Mouse (Mus musculus) embryonic facial prominence, embryonic 10.5 days (tissue): Measurements from ENCODE around the gene Rnf216. TPM values are rescaled to one million over a fixed set of nuclear protein-coding genes. Genes with fewer than 3 reads are reported as not detected.

Experiments used
- DNase-seq: peaks from one replicate; pipeline ENCODE4 v3.0.0-alpha.2; 2017; ENCODE audit warnings: low spot score
- H3K27ac ChIP-seq: fragments of 300-500 bp; sonication (generic); replicated peaks from 2 replicates; pipeline ENCODE4 v1.5.1; 2016; ENCODE audit warnings: mild to moderate bottlenecking
- H3K27me3 ChIP-seq: fragments of 300-500 bp; sonication (generic); replicated peaks from 2 replicates; pipeline ENCODE4 v1.6.1; 2016; ENCODE audit warnings: low read depth, mild to moderate bottlenecking; ENCODE audit not compliant: poor library complexity, severe bottlenecking
- H3K36me3 ChIP-seq: fragments of 300-500 bp; sonication (generic); replicated peaks from 2 replicates; pipeline ENCODE4 v1.6.1; 2016; ENCODE audit warnings: mild to moderate bottlenecking, moderate library complexity
- H3K4me1 ChIP-seq: fragments of 300-500 bp; sonication (generic); 2 replicates; pipeline ENCODE4 v1.6.1; 2016
- H3K4me3 ChIP-seq: fragments of 300-500 bp; sonication (generic); 2 replicates; pipeline ENCODE4 v1.5.1; 2016; ENCODE audit warnings: mild to moderate bottlenecking, moderate library complexity
- H3K9me3 ChIP-seq: fragments of 300-500 bp; sonication (generic); 2 replicates; pipeline ENCODE4 v1.6.1; 2016; ENCODE audit warnings: mild to moderate bottlenecking
- WGBS: fragments of 180-500 bp; shearing (Covaris S2); methylation state at CpG from one replicate; pipeline ENCODE4 v1.1.7; 2016; 5-methylcytosine and 5-hydroxymethylcytosine counted together
- polyA plus RNA-seq: library from polyadenylated mRNA; unstranded; fragments of >200 nt; fragmentation: Nextera tagmentation; extraction: Ambion mirVana; gene quantifications from 2 replicates; pipeline ENCODE4 v1.2.1, GENCODE M21; 2016

The Rnf216 gene
- polyA plus RNA-seq, 1 experiment from 2014 or later = 50.5 TPM

DNA sequence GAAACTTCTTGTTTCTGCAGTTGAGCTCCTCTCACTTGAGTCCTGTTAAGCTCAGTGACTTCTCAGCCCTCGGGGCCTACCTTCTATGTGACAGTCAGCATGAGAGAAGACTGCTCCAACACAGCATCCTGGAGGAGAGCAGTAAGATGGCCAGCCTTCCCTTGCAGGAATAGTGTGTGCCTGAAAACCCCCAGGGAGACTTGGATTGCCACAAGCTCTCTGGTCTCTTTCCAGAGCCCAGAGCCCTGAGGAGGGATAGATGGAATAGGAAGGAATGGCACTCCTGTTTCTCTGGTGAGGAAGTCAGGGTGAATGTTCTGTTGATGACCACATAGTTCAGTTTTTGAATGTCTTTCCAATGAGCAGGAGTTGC lies 63.8 kb downstream of the Rnf216 start:
- Histone ChIP-seq H3K36me3 (peaks cover 78% of the 10 kb centered on the region), H3K27ac (no peak overlapping the region), H3K9me3 (no peaks in the 10 kb centered on the region), H3K4me3 (no peak overlapping the region), H3K4me1 (0 out of 2 replicates have a peak, but pooled peaks cover 2% of the 10 kb centered on the region), H3K27me3 (no peaks in the 10 kb centered on the region)
- WGBS = 81% methylated on average over 1 of the region's 1 CpGs
- no peak for DNase-seq

DNA sequence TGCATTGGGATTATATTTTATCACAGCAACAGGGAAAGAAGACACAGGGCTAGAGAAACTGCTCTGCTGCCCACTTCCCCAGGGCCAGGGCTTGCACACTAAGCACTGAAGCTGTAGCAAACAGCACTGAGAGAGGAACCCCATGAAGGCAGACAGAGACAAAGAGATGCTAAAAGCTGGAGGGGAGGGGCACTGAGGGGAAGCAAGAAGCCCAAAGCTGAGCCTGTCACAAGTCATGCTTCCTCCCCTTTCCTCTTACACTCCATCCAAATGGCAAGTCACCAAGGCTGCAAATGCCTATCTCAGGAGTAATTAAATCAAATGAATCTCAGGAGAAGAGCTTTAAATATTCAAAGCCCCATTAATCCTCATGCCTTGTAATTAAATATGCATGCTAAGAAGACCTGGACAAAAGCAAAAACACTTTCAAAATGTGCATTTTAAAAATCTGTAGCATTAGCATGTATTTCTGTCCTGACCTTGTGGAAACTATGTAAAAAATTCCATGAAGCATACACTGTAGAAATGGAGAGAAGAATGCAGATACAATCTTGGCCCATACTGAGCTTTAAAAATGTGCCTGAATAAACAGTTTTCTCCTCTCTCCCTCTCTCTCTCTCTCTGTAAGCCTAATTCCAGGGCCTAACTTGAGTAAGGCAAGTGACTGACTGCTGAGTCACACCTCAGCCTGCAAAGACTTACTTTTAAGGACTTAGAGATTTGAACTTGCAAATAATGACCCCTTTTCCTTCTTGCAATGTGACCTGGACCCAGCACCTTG lies 64.4 kb downstream of the Rnf216 start:
- Histone ChIP-seq H3K36me3 (peaks cover 76% of the 10 kb centered on the region), H3K27ac (0 out of 2 replicates have a peak overlapping the region, but pooled peaks have one; percentile 22)

DNA sequence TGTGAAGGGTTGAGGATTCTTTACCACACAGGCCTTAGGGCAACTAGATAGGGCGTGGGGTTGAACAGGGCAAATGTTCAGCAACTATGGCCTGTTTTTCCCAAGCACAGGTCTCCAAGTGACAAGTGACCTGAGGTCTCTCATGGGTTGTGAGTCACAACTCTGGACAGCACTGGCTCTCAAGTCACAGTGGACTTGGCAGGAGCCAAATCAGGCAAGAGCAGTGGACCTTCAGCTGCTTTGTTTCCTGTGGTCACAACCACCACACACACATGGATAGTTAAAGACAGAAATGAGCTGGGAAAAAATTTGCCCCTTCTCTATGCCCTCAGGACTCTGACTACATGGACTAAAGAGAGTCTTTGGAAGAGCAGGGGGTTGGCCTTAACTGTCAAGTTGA lies 65.2 kb downstream of the Rnf216 start:
- 87% methylated on average over 1 of the region's 1 CpGs for WGBS
- no peak for DNase-seq
- Histone ChIP-seq H3K36me3 (peaks cover 77% of the 10 kb centered on the region), H3K4me3 (no peak overlapping the region), H3K27me3 (no peaks in the 10 kb centered on the region), H3K9me3 (no peaks in the 10 kb centered on the region), H3K27ac (no peak overlapping the region), H3K4me1 (0 out of 2 replicates have a peak, but pooled peaks cover 2% of the 10 kb centered on the region)

More for the DNA sequence above, 64.4 kb downstream of the Rnf216 start:
- no peak for DNase-seq
- no peaks in the 10 kb centered on the region for H3K9me3 ChIP-seq
- no peak overlapping the region for H3K4me3 ChIP-seq
- 0 out of 2 replicates have a peak, but pooled peaks cover 2% of the 10 kb centered on the region for H3K4me1 ChIP-seq
- no peaks in the 10 kb centered on the region for H3K27me3 ChIP-seq

DNA sequence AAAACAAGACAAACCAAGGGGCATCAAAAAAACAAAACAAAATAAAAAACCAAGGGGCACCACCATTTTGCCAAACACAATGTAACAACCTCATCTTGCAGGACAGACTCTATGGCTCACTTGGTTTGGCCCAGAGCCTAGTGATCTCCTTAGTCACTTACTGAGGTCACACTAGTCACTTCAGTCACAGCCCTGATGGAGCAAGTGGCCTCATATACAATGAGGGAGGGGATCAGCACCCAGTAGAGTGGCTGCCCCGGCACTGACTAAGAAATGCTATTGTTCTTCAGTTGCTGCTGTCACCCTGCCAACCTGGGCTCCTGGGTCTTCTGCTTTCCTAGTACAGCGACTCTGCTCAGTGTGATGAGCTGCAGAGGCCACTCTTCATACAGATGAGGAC lies 68.9 kb downstream of the Rnf216 start:
- Histone ChIP-seq H3K36me3 (peaks cover 61% of the 10 kb centered on the region), H3K27me3 (no peaks in the 10 kb centered on the region), H3K9me3 (no peaks in the 10 kb centered on the region), H3K27ac (no peak overlapping the region), H3K4me1 (0 out of 2 replicates have a peak, but pooled peaks cover 2% of the 10 kb centered on the region), H3K4me3 (no peak overlapping the region)
- no peak for DNase-seq
- WGBS = 85% methylated on average over 2 of the region's 2 CpGs

DNA sequence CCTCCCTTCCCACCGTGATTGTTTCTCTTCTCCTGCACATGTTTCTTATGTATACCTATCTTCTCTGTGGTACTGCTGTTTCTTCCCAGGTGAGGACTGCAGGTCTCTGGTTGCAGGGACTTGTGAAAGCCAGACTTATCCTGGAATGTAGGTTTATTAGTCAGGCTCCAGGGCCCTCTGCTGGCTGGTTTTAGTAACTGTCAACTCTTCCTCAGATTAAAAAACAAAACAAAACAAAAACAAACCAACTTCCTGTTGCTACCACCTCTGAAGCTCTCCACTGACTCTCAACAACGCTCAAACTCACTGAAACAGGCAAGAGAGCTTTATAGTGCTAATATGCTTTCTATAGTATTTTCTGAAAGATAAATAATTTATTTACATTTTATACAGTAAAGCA lies 69.5 kb downstream of the Rnf216 start:
- peaks cover 63% of the 10 kb centered on the region for H3K36me3 ChIP-seq
- 76% methylated on average over 2 of the region's 2 CpGs for WGBS
- DNase-seq = peak; percentile 15
- H3K27me3 ChIP-seq = no peaks in the 10 kb centered on the region
- H3K27ac ChIP-seq = no peak overlapping the region
- 0 out of 2 replicates have a peak, but pooled peaks cover 2% of the 10 kb centered on the region for H3K4me1 ChIP-seq
- H3K9me3 ChIP-seq = no peaks in the 10 kb centered on the region
- H3K4me3 ChIP-seq = no peak overlapping the region

DNA sequence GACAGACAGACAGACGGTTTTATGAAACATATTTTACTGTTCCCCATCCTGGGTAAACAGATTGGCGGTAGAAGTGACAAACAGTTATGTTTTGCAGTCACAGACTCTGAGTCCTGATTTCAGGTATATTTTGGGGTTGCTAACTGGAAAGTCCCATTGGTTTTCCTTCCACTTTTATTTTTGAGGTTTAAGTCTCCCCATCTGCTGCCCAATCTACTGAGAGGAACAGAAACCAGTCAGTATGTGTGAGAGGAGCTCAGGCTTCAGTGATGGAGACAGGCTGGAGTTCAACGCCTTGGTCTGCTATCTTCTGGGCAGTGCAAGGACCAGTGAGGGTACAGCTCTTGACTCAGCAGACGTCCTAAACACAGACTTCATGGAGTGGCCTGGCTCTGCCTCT lies 74.0 kb downstream of the Rnf216 start:
- no peak overlapping the region for H3K4me3 ChIP-seq
- no peak overlapping the region for H3K27ac ChIP-seq
- H3K36me3 ChIP-seq = peaks cover 43% of the 10 kb centered on the region
- 83% methylated on average over 4 of the region's 4 CpGs for WGBS
- H3K9me3 ChIP-seq = no peaks in the 10 kb centered on the region
- H3K4me1 ChIP-seq = peaks cover 5% of the 10 kb centered on the region; the same call in 1 of the 2 replicates
- DNase-seq = no peak
- H3K27me3 ChIP-seq = no peaks in the 10 kb centered on the region

DNA sequence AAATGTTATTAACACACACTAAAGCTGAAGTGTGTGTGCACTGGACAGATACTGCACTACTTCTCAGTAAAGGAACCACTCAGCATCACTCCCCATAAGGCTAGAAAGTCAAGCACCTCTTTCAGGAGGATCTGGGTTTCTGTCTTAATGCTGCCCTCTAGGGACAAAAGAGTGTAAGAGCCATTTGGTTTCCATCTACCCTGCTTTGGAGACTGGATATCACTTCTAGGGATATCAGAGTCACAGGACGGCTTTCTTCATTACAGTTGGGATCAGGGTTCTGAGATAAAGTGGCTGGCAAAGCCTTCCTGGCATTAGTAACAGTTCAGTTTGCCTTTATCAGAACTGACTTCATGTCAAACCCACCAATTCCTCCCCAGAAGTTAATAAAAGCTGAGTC lies 75.6 kb downstream of the Rnf216 start:
- DNase-seq = peak; percentile 19
- Histone ChIP-seq H3K4me3 (no peak overlapping the region), H3K27ac (no peak overlapping the region), H3K27me3 (no peaks in the 10 kb centered on the region), H3K9me3 (no peaks in the 10 kb centered on the region), H3K4me1 (peaks cover 17% of the 10 kb centered on the region), H3K36me3 (peaks cover 29% of the 10 kb centered on the region)
- WGBS = 20% methylated on average over 1 of the region's 1 CpGs

DNA sequence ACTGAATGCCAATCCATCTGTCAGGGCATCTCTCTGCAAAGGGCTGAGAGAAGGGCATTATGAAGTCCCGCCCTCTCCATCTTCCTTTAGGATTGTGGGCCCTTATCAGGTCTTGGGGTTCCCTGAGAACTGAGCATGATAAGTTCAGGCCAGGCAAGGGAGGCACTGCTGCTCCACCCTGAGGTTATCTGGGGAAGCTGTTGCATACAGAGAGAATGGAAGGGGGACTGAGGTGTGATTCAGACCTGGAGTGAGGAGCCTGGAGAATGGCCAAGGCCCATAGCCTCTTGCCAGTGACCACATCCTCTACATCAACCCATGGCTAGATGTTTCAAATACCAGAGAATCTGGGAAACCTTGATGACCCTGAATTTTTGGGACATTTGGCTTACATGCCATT lies 76.7 kb downstream of the Rnf216 start:
- 88% methylated on average over 1 of the region's 1 CpGs for WGBS
- H3K9me3 ChIP-seq = no peaks in the 10 kb centered on the region
- no peak overlapping the region for H3K27ac ChIP-seq
- H3K36me3 ChIP-seq = peaks cover 19% of the 10 kb centered on the region
- H3K4me3 ChIP-seq = no peak overlapping the region
- peaks cover 28% of the 10 kb centered on the region for H3K4me1 ChIP-seq
- H3K27me3 ChIP-seq = no peaks in the 10 kb centered on the region
- no peak for DNase-seq

DNA sequence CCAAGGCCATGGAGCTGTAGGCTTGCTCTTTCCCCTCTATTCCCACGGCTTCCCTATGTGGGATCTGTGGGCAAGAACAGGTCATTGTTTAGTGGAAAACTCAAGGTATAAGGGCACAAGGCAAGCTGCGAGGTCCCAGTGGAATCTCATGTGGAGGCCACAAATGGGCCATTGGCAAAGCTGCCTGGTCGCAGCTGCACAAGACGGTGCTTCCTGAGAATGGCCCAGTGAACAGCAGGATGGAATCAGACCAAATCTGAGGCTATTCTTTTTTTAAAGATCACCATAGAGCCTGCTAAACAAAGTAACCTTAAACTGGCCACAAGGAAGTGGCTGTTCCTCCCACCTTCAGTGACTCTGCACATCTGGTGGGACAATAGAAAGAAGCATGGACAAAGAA lies 77.5 kb downstream of the Rnf216 start:
- Histone ChIP-seq H3K36me3 (peaks cover 18% of the 10 kb centered on the region), H3K4me3 (no peak overlapping the region), H3K4me1 (peaks cover 28% of the 10 kb centered on the region), H3K27ac (0 out of 2 replicates have a peak overlapping the region, but pooled peaks have one; percentile 40), H3K9me3 (no peaks in the 10 kb centered on the region), H3K27me3 (no peaks in the 10 kb centered on the region)
- WGBS = 93% methylated on average over 4 of the region's 4 CpGs
- no peak for DNase-seq

DNA sequence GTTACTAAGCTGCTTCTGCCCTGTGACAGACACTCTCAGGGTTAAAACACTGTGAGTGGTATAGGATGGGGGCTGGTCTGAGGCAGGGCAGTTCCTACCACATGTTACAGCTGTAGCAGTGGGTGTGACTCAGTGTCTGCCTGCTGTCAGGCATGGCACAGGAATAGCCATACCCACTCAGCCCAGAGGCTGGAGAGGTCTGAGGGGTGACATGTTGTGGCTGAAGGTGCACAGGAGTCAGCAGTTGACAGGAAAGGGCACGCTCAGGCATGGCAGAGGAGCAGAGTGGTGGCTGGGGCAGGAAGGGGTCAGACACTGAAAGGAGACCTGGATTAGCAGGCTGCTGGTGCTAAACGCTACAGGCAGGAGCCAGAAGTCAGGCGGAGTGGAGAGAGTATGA lies 78.7 kb downstream of the Rnf216 start:
- WGBS = 73% methylated on average over 3 of the region's 3 CpGs
- Histone ChIP-seq H3K27me3 (no peaks in the 10 kb centered on the region), H3K27ac (no peak overlapping the region), H3K36me3 (peaks cover 30% of the 10 kb centered on the region), H3K4me3 (no peak overlapping the region), H3K9me3 (no peaks in the 10 kb centered on the region), H3K4me1 (peaks cover 28% of the 10 kb centered on the region)
- DNase-seq = no peak

DNA sequence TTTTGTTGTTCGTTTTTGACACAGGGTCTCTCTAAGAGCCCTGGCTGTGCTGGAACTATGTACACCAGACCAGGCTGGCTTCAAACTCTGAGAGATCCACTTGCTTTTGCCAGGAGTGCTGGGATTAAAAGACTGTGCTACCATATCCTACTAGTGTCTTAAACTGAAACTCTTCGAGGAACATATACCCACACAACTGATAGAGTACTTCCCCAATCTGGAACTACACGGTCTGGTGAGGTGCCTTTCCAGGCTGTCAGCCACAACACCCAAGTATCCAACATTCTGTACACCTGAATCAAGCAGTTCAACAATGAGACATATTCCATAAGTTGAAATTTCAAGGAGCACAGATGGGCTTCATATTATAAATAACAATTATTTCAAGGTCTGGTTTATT lies 79.5 kb downstream of the Rnf216 start:
- 86% methylated on average over 3 of the region's 3 CpGs for WGBS
- H3K27ac ChIP-seq = 0 out of 2 replicates have a peak overlapping the region, but pooled peaks have one; percentile 19

DNA sequence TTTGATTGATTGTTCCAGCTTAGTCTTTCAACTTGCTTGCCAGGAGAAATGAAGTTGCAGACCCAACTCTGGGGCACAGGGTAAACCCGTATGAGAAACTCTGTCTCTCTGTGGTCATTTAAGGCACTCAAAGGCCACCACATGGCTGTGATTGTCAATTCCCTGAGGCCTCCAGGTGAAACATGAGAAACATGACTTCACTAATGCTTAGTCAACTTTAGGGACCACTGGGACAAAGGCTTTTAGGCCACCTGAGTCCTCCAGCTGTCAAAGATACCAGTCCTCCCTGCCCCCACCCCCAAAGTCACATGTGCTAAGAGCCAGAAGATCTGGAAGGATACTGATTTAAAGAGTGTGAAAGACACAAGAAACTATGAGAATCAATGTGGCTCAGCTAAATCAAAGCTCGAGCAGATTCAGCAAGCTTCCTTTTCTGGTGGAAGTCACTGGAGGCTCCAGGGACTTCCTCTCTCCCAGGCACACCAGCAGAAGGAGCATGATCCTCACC lies 80.1 kb downstream of the Rnf216 start:
- 34% methylated on average over 2 of the region's 2 CpGs for whole genome bisulfite sequencing
- H3K9me3 ChIP-seq = no peaks in the 10 kb centered on the region

More for the DNA sequence above, 79.5 kb downstream of the Rnf216 start:
- Histone ChIP-seq H3K4me1 (peaks cover 28% of the 10 kb centered on the region), H3K36me3 (peaks cover 30% of the 10 kb centered on the region), H3K9me3 (no peaks in the 10 kb centered on the region), H3K27me3 (no peaks in the 10 kb centered on the region), H3K4me3 (no peak overlapping the region)
- DNase-seq = no peak

DNA sequence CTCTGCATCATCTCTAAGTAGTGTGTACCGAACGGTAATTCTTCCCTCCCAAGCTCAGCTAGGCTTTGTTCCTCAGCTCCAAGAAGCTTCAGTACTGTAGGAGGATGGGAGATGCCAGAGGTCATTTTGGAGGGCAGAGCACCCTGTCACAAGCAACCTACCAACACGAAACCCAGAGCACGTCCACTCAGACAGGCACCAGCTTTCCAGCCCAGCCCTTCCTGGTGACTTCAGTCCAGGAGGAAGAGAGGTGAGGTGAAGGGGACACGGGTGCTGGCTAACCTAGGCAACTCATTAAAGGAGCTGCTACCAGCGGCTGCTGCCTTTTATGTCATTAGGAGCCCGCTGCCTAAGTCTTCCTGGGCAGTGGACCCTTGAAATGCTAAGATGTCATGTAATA lies 81.1 kb downstream of the Rnf216 start:
- 52% methylated on average over 7 of the region's 7 CpGs for WGBS
- H3K4me3 ChIP-seq = no peak overlapping the region
- no peak overlapping the region for H3K27ac ChIP-seq
- no peaks in the 10 kb centered on the region for H3K9me3 ChIP-seq
- peaks cover 45% of the 10 kb centered on the region for H3K36me3 ChIP-seq
- H3K4me1 ChIP-seq = peaks cover 28% of the 10 kb centered on the region
- no peak for DNase-seq
- no peaks in the 10 kb centered on the region for H3K27me3 ChIP-seq

More for the DNA sequence above, 80.1 kb downstream of the Rnf216 start:
- H3K4me1 ChIP-seq = peaks cover 28% of the 10 kb centered on the region
- H3K4me3 ChIP-seq = no peak overlapping the region
- peaks cover 35% of the 10 kb centered on the region for H3K36me3 ChIP-seq
- H3K27ac ChIP-seq = peak overlapping the region; percentile 19; the same call in 1 of the 2 replicates
- no peaks in the 10 kb centered on the region for H3K27me3 ChIP-seq
- peak; percentile 25 for DNase-seq
